Mouse (Mus musculus) liver, postnatal 0 days (tissue): ENCODE measurements around the gene Nkain1.

ENCODE experiments used
- CTCF ChIP-seq: sonication (generic); IDR thresholded peaks from 2 replicates; pipeline ENCODE4 v1.5.1; 2016; ENCODE audit warnings: antibody characterized with exemption, low read depth
- EP300 ChIP-seq: IDR thresholded peaks from 2 replicates; pipeline ENCODE4 v1.6.1; 2016; ENCODE audit warnings: antibody characterized with exemption, low read depth, mild to moderate bottlenecking

GRCm38 (mm10) chr4:130559220-130559619, 14.8 kb downstream of the Nkain1 start:
- no peak for TF ChIP-seq EP300
- TF ChIP-seq CTCF: no peak
